Mouse (Mus musculus) liver, adult 2 months (tissue): ENCODE data around the gene Myo18b.

Experiments
- CTCF ChIP-seq: fragments of 200-500 bp; IDR thresholded peaks from 2 replicates; pipeline ENCODE4 v1.5.1; 2011; ENCODE audit warnings: low read depth, low read length, control low read depth
- POLR2A ChIP-seq: fragments of 200-500 bp; IDR thresholded peaks from 2 replicates; pipeline ENCODE4 v1.6.1; 2011; ENCODE audit warnings: low read length, control low read depth; ENCODE audit not compliant: insufficient read depth; ENCODE audit errors: extremely low read depth

GRCm38 (mm10) chr5:112846146-112846545, 50.0 kb downstream of the Myo18b start:
- TF ChIP-seq POLR2A (no peak), CTCF (no peak)
